Mouse (Mus musculus) neural tube, embryonic 13.5 days (tissue): ENCODE results near the gene Kmt2b. TPM values are rescaled to one million over a fixed set of nuclear protein-coding genes. Genes with fewer than 3 reads are reported as not detected.

Experiments used
- ATAC-seq: fragments of 200-750 bp; cut with Nextera tagmentation; 2 replicates; pipeline ENCODE4 v1.8.0; 2017; ENCODE audit warnings: low read depth, mild to moderate bottlenecking, moderate TSS enrichment, moderate library complexity
- H3K27ac ChIP-seq: fragments of 300-500 bp; sonication (generic); replicated peaks from 2 replicates; pipeline ENCODE4 v1.5.1; 2015; ENCODE audit warnings: moderate library complexity, mild to moderate bottlenecking, inconsistent platforms
- H3K27me3 ChIP-seq: fragments of 300-500 bp; sonication (generic); 2 replicates; pipeline ENCODE4 v1.6.1; 2015; ENCODE audit warnings: mild to moderate bottlenecking, inconsistent platforms
- H3K36me3 ChIP-seq: fragments of 300-500 bp; sonication (generic); 2 replicates; pipeline ENCODE4 v1.6.1; 2015; ENCODE audit warnings: mild to moderate bottlenecking, inconsistent platforms
- H3K4me1 ChIP-seq: fragments of 300-500 bp; sonication (generic); replicated peaks from 2 replicates; pipeline ENCODE4 v1.6.1; 2015; ENCODE audit warnings: inconsistent platforms
- H3K4me2 ChIP-seq: fragments of 300-500 bp; sonication (generic); 2 replicates; pipeline ENCODE4 v1.6.1; 2015; ENCODE audit warnings: inconsistent platforms, mild to moderate bottlenecking, moderate library complexity
- H3K4me3 ChIP-seq: fragments of 300-500 bp; sonication (generic); 2 replicates; pipeline ENCODE4 v1.5.1; 2015; ENCODE audit warnings: mild to moderate bottlenecking, inconsistent platforms
- H3K9ac ChIP-seq: fragments of 300-500 bp; sonication (generic); 2 replicates; pipeline ENCODE4 v1.6.1; 2015; ENCODE audit warnings: moderate library complexity, mild to moderate bottlenecking, inconsistent platforms
- H3K9me3 ChIP-seq: fragments of 300-500 bp; sonication (generic); 2 replicates; pipeline ENCODE4 v1.6.1; 2016; ENCODE audit warnings: inconsistent platforms
- WGBS: fragments of 180-500 bp; shearing (Covaris S2); methylation state at CpG from one replicate; pipeline ENCODE4 v1.1.7; 2015; 5-methylcytosine and 5-hydroxymethylcytosine counted together
- polyA plus RNA-seq: library from polyadenylated mRNA; unstranded; fragments of >200 nt; fragmentation: Nextera tagmentation; extraction: Ambion mirVana; gene quantifications from 2 replicates; pipeline ENCODE4 v1.2.1, GENCODE M21; 2015

The Kmt2b gene
- polyA plus RNA-seq, 1 experiment from 2014 or later = 9.9 TPM

DNA sequence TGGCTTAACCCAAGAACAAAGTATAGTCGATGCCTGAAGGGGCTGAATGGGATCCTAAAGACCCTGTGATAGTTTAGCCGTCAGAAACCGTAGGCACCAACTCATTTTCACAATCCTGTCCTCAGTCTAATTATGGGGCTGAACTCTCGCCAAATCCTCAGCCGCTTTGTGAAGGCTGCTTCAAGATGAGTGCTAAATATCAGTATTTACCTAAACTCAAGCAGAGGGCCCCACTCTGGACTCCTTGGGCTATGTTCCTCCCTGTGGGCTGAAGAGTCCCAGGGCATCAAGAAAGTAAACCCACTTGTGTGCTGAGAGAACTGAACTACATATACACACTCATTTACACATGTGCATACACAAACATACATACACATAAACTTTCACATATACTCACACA lies 8.3 kb upstream of the Kmt2b start:
- Histone ChIP-seq H3K9ac (no peak overlapping the region), H3K4me1 (peaks cover 10% of the 10 kb centered on the region), H3K36me3 (no peaks in the 10 kb centered on the region), H3K4me3 (no peak overlapping the region), H3K9me3 (no peaks in the 10 kb centered on the region), H3K27ac (no peak overlapping the region), H3K27me3 (no peaks in the 10 kb centered on the region; the same call in 1 of the 2 replicates), H3K4me2 (no peak overlapping the region)
- WGBS = 75% methylated on average over 5 of the region's 5 CpGs
- no peak for ATAC-seq

DNA sequence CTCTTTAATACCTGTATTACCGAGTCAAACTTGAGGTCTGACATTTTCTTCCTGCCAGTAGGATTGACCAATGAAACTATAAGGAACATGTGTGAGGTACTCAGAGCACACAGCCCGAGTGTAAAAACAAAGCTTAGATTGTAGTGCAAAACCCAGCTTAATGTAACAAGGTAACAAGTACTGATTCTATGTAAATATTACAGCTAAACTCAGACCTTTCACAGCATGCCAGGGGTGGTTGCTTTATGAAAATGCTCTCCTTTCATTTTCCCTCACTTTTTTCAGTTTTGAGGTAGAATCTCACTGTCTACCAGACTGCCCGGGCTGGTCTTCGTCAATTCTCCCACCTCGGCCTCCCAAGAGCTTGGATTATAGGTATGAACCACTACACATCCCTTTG lies 7.6 kb upstream of the Kmt2b start:
- Histone ChIP-seq H3K36me3 (no peaks in the 10 kb centered on the region), H3K4me3 (no peak overlapping the region), H3K9ac (no peak overlapping the region), H3K4me1 (peaks cover 10% of the 10 kb centered on the region), H3K9me3 (no peaks in the 10 kb centered on the region), H3K27me3 (no peaks in the 10 kb centered on the region; the same call in 1 of the 2 replicates), H3K4me2 (no peak overlapping the region), H3K27ac (no peak overlapping the region)
- ATAC-seq = no peak
- WGBS = 82% methylated on average over 5 of the region's 5 CpGs

DNA sequence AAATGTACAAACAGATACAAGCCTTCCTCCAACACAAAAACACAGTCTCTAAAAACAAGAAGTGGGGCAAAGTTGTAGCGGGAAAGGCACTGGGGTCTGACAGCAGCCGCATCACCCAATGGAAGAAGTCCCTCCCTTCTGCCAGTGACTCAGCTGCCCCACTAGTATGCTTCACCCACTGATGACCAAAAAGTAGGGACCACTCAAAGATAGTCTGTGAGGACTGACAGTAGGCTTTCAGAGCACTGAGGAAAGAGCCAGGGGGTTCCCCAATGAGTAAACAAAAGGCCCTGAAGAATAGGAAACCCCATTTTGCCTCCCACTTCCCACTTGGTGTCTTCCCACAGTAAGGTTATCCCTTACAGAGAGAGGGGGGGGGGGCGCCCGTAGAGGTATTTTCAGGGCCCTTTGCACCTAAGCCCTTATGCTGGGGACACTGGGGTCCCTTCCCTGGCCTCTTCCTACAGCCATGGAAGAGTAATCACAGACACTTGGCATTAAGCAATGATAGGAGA lies 6.0 kb upstream of the Kmt2b start:
- peaks cover 8% of the 10 kb centered on the region for H3K4me1 ChIP-seq
- no peaks in the 10 kb centered on the region for H3K9me3 ChIP-seq
- H3K4me2 ChIP-seq = no peak overlapping the region
- H3K27me3 ChIP-seq = no peaks in the 10 kb centered on the region; the same call in 1 of the 2 replicates
- no peaks in the 10 kb centered on the region for H3K36me3 ChIP-seq
- no peak overlapping the region for H3K4me3 ChIP-seq
- no peak overlapping the region for H3K27ac ChIP-seq
- no peak overlapping the region for H3K9ac ChIP-seq
- WGBS = 64% methylated on average over 4 of the region's 4 CpGs
- ATAC-seq = no peak

DNA sequence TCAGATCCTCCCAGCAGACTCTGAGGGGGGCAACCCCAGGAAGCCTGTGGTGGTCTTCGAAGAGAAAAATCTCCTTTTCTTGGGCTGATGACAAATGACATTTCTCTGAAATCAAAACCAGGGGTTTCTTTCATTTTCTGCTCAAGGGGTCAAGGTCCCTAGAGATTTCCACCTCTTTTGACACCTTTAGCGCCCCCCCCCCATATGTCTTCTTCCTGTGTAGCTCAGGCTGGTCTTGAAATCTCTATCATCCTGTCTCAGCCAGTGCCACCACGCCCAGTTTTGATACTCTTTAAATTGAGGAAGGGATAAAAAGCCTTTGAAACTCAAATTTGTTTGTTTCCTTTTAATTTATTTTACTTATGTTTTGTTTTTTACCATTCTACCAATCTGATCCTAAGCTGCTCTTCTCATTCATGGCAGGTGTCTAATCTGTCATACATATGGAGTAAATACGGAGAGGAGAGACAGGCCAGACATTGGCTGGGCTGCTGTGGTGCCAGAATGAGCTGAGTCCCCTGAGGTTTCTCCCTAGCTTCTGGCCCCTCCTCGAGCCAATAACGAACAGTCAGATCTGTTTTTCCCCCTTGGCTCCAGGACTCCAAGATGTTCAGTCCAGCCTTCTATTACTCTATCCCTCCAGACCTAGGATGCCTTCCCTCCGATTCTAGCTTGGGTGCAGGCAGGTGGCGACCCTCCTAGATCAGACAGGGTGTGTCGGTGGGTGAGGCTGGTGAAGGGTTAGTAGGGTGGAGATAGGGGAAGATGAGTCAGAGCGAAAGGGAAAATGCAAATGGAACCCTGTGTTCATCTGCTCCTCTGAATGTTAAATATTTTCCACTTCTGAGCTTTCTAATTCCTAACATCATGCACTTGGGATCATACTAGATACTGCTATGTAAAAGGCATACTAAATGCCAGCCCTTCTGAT lies 5.3 kb upstream of the Kmt2b start:
- Histone ChIP-seq H3K4me3 (no peak overlapping the region), H3K9ac (0 out of 2 replicates have a peak overlapping the region, but pooled peaks have one; percentile 26)

DNA sequence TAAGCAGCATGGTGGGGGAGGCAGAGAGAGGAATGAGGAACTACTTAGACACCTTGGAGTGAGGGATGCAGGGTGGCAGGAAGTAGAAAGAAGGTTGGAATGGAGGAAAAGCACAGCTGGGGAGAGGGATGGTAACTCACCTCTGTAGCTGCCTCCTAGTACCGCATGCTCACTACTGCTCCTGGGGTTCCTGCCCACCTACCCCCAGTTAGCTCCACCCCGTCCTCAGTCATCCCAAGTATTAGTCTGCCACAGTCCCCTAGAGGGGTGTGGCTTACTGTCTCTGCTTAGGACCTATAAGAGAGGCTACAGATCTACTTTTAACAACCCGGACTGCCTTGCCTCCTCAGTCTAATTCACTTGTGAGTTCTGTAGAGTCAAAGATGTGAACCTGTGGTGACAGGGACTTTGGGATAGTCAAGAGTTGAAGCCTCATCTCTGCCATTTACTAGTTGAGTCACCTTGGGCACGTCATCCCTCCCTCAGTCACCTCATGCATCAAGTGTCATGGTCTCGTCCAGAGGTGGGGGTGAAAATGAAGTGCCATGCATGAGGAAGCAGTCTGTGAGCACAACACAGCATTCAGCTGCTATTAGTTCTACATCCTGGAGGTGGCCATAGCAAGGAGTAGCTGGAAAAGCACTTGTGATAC lies 4.4 kb upstream of the Kmt2b start:
- no peak for ATAC-seq
- 0 out of 2 replicates have a peak overlapping the region, but pooled peaks have one; percentile 26 for H3K9ac ChIP-seq
- no peak overlapping the region for H3K4me2 ChIP-seq
- H3K4me1 ChIP-seq = peaks cover 8% of the 10 kb centered on the region
- no peaks in the 10 kb centered on the region for H3K36me3 ChIP-seq
- no peaks in the 10 kb centered on the region; the same call in 1 of the 2 replicates for H3K27me3 ChIP-seq
- 64% methylated on average over 5 of the region's 5 CpGs for WGBS
- H3K9me3 ChIP-seq = no peaks in the 10 kb centered on the region
- H3K4me3 ChIP-seq = no peak overlapping the region
- H3K27ac ChIP-seq = no peak overlapping the region

More for the DNA sequence above, 5.3 kb upstream of the Kmt2b start:
- no peak overlapping the region for H3K4me2 ChIP-seq
- 70% methylated on average over 10 of the region's 10 CpGs for WGBS
- H3K27me3 ChIP-seq = no peaks in the 10 kb centered on the region; the same call in 1 of the 2 replicates
- H3K27ac ChIP-seq = no peak overlapping the region
- ATAC-seq = no peak
- H3K4me1 ChIP-seq = peaks cover 8% of the 10 kb centered on the region
- no peaks in the 10 kb centered on the region for H3K9me3 ChIP-seq
- H3K36me3 ChIP-seq = no peaks in the 10 kb centered on the region

DNA sequence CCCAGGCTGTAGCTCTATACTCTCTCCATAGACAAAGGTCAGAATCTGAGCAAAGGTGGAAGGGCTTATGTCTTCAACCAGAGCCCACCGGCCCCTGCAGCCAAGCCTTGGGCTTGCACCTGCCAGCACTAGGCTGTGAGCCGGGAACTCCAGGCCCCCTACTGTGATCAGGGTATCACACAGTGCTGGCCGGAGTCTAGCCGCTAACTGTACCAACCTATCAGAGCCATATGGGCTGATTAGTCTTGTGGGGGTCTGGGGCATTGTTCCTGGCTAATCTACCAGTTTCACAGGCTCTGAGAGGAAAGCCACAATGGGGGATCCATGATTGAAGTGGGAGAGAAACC lies 3.1 kb upstream of the Kmt2b start:
- H3K4me3 ChIP-seq = no peak overlapping the region
- whole genome bisulfite sequencing = 36% methylated on average over 4 of the region's 4 CpGs
- H3K27me3 ChIP-seq = no peaks in the 10 kb centered on the region; the same call in 1 of the 2 replicates
- H3K9me3 ChIP-seq = no peaks in the 10 kb centered on the region
- H3K4me1 ChIP-seq = peaks cover 20% of the 10 kb centered on the region
- peaks cover 2% of the 10 kb centered on the region for H3K36me3 ChIP-seq
- no peak overlapping the region for H3K27ac ChIP-seq
- H3K9ac ChIP-seq = peak overlapping the region; percentile 34; the same call in 1 of the 2 replicates
- no peak overlapping the region for H3K4me2 ChIP-seq
- ATAC-seq = no peak

DNA sequence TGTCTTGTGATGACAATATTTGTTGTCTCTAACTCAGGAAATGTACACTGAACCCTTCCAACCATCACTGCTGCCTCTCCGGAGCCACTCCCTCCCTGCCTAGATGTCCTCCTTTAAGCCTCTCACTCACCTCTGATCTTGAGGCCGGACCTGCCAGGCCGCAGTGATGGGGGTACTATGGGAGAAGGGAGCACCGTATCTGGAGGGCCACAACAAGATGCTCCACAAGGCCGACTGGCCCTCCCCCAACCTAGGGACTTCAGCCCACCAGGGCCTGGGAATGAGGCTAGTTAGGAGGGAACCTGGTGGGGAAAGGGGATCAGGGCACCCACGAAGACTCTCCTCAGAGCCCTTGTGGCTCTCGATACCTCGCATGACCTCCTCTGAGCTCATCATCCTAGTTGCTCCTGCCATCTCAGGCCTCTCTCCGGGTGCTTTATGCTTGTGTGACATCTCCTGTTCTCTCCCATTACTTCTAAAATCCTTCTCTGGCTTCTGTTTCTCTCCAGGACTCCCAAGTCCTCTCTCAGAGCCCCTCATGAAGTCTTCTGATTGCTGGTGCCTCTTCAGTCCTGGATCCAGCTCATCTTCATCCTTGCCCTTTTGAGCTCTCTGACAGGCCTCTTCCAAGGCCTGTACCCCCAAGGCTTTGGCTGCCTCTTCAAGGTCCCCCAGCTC lies 2.5 kb upstream of the Kmt2b start:
- Histone ChIP-seq H3K4me3 (no peak overlapping the region), H3K36me3 (peaks cover 7% of the 10 kb centered on the region), H3K9ac (peak overlapping the region; percentile 34; the same call in 1 of the 2 replicates), H3K4me1 (peaks cover 24% of the 10 kb centered on the region), H3K9me3 (no peaks in the 10 kb centered on the region), H3K4me2 (no peak overlapping the region), H3K27me3 (no peaks in the 10 kb centered on the region; the same call in 1 of the 2 replicates), H3K27ac (no peak overlapping the region)
- no peak for ATAC-seq
- WGBS = 90% methylated on average over 9 of the region's 9 CpGs

DNA sequence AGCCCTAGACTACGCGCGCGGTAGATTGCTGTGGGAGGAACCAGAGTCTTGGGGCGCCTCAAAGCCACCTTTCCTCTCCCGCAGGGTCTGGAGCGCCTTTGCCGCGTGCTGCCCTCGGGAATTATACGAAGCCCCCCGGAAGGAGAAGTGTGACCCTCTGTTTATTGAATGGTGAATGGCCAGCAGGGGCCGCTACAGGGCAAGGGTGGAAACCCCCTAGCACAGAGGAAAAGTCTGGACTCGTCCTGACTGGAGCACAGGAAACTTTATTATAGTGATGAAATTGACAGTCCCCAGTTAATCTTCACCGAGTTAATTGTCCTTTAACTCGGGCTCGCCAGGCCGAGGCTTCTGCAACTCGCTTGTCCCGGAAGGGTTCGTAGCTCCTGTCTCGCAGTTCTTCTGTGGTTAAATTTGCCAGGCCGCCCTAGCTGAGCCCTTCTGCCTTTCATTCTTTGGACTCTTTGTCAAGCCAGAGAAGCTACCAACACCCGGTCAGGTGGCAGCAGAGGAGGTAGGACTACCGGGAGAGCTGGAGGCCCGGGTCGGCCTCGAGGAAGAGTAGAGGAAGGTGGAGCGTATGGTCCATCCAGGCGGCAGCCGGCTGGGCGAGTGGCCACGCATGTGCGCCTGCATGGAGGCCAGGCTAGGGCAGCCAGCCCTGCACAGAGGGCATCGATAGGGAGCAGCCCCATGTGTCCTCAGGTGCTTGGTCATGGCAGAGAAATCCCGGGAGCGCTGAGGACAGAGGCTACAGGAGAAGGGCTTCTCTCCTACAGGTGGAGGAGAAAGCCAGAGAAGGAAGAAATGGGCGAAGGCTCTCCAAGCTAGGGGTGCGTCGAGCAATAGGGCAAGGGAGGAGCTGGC lies 1.1 kb upstream of the Kmt2b start:
- peak overlapping the region; percentile 98 for H3K4me2 ChIP-seq
- H3K27ac ChIP-seq = peak overlapping the region; percentile 96
- peaks cover 21% of the 10 kb centered on the region for H3K36me3 ChIP-seq
- peak; percentile 77 for ATAC-seq
- H3K27me3 ChIP-seq = no peaks in the 10 kb centered on the region
- peaks cover 24% of the 10 kb centered on the region for H3K4me1 ChIP-seq
- peak overlapping the region; percentile 99 for H3K4me3 ChIP-seq
- no peaks in the 10 kb centered on the region for H3K9me3 ChIP-seq
- peak overlapping the region; percentile 99 for H3K9ac ChIP-seq
- WGBS = 27% methylated on average over 40 of the region's 40 CpGs

DNA sequence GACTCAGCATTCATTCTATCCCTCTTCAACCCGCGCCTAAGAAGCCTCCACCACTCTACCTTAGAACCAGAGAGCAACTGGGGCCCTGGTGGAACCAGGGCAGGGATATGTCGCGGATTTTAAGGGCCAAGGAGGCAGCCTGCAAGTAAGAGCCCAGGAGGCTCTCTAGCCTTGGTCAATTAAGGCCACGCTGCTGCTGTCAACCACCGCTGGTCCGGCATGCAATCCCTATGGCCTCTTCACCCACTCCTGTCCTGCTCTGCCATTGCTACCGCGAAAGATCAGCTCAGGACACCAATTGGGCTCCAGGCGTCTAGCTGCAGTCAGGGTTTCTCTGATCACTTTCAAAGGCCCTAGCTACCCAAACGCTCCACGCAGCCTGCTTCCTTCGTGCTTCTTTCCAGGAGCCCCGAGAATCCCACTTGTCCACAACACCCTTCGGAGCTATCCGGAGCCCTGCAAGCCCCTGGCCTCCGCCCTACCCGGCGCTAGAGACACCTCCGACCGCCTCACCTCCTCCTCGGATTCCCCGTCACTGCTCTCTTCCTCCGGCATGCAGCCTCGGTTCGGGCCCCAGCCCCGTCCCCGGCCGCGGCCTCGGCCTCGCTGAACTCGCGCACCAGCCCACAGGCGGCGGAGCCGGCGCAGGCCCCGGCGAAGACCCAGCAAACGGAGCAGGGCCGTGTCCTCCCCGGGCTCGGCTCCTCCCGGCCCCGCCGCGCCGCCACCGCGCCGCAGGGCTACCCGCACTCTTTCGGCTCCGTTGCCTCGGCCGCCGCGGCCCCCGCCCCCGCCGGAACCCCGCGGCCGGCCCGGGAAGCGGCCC lies 471 bp downstream of the Kmt2b start:
- peak; percentile 41 for ATAC-seq
- Histone ChIP-seq H3K9ac (peak overlapping the region; percentile 99), H3K27me3 (no peaks in the 10 kb centered on the region), H3K4me3 (peak overlapping the region; percentile 99), H3K27ac (peak overlapping the region; percentile 96), H3K36me3 (peaks cover 37% of the 10 kb centered on the region), H3K4me2 (peak overlapping the region; percentile 98), H3K4me1 (peaks cover 24% of the 10 kb centered on the region), H3K9me3 (no peaks in the 10 kb centered on the region)
- under 1% methylated on average over 45 of the region's 67 CpGs for WGBS

DNA sequence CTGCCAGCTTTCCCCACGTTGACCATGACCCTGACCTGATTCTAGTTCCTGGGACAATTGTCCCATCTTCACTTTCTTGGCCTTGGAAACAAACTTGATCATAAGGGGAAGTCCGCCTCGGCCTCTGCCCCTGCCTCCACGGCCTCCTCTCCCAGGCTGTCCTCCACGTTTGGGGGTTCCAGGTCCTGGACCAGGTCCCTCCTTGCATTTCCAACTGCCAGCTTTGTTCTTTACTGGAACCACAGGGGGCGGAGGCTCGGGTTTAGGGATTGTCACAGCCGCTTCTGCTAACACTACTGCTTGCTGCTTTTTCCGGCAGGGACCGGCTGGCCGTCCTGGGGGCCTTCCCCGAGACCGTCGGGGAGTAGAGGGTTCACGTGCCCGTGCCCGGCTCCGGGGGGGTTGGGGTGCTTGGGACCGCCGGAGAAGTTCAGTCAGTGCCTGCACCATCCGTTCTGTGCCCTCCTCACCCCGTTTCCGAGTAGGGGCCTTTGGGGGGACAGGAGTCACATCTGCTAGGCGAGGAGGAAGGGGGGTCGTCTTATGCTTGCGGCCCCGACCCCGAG lies 2.0 kb downstream of the Kmt2b start:
- no peak for ATAC-seq
- Histone ChIP-seq H3K36me3 (peaks cover 52% of the 10 kb centered on the region), H3K27ac (no peak overlapping the region), H3K27me3 (no peaks in the 10 kb centered on the region), H3K9me3 (no peaks in the 10 kb centered on the region), H3K9ac (peak overlapping the region; percentile 99), H3K4me3 (peak overlapping the region; percentile 99; the same call in 1 of the 2 replicates), H3K4me2 (peak overlapping the region; percentile 98), H3K4me1 (peaks cover 24% of the 10 kb centered on the region)
- 91% methylated on average over 28 of the region's 28 CpGs for WGBS
